Mouse (Mus musculus) liver, adult 2 months (tissue): ENCODE results near the gene Kbtbd8. TPM values are rescaled to one million over a fixed set of nuclear protein-coding genes. Genes with fewer than 3 reads are reported as not detected.

Experiments used
- DNase-seq: peaks from one replicate; pipeline ENCODE4 v3.0.0-alpha.2; 2011; ENCODE audit warnings: low read depth, low spot score; ENCODE audit errors: extremely low read depth
- H3K27ac ChIP-seq: fragments of 200-500 bp; replicated peaks from 2 replicates; pipeline ENCODE4 v1.5.1; 2012; ENCODE audit warnings: low read depth, mild to moderate bottlenecking, control low read depth, inconsistent platforms, low read length; ENCODE audit not compliant: insufficient read depth
- H3K27me3 ChIP-seq: fragments of 200-500 bp; 2 replicates; pipeline ENCODE4 v1.6.1; 2012; ENCODE audit warnings: mild to moderate bottlenecking, moderate library complexity, low read length, inconsistent platforms; ENCODE audit not compliant: control insufficient read depth, insufficient read depth
- H3K36me3 ChIP-seq: fragments of 200-500 bp; 2 replicates; pipeline ENCODE4 v1.6.1; 2012; ENCODE audit warnings: low read length, inconsistent platforms; ENCODE audit not compliant: control insufficient read depth, insufficient read depth
- H3K4me1 ChIP-seq: fragments of 200-500 bp; 2 replicates; pipeline ENCODE4 v1.6.1; 2011; ENCODE audit warnings: low read length; ENCODE audit not compliant: control insufficient read depth, insufficient read depth
- H3K4me3 ChIP-seq: fragments of 200-500 bp; 2 replicates; pipeline ENCODE4 v1.5.1; 2011; ENCODE audit warnings: low read depth, mild to moderate bottlenecking, control low read depth, low read length, moderate library complexity; ENCODE audit not compliant: insufficient read depth
- H3K79me2 ChIP-seq: fragments of 200-500 bp; 2 replicates; pipeline ENCODE4 v1.6.1; 2012; ENCODE audit warnings: inconsistent platforms, mild to moderate bottlenecking, low read length, moderate library complexity; ENCODE audit not compliant: control insufficient read depth, insufficient read depth
- H3K9ac ChIP-seq: fragments of 200-500 bp; 2 replicates; pipeline ENCODE4 v1.6.1; 2012; ENCODE audit warnings: low read depth, mild to moderate bottlenecking, control low read depth, inconsistent platforms, low read length
- CTCF ChIP-seq: fragments of 200-500 bp; IDR thresholded peaks from 2 replicates; pipeline ENCODE4 v1.5.1; 2011; ENCODE audit warnings: low read depth, low read length, control low read depth
- POLR2A ChIP-seq: fragments of 200-500 bp; IDR thresholded peaks from 2 replicates; pipeline ENCODE4 v1.6.1; 2011; ENCODE audit warnings: low read length, control low read depth; ENCODE audit not compliant: insufficient read depth; ENCODE audit errors: extremely low read depth
- WGBS: fragments of 180-500 bp; shearing (Covaris S2); methylation state at CpG from one replicate; pipeline ENCODE4 v1.1.7; 2018; 5-methylcytosine and 5-hydroxymethylcytosine counted together
- polyA plus RNA-seq: library from polyadenylated mRNA; depleted of rRNA; stranded (reverse); fragments of >200 nt; gene quantifications from 2 replicates; pipeline ENCODE4 v1.2.3, GENCODE M21; 2012
- total RNA-seq: library from RNA; depleted of rRNA; stranded (reverse); fragments of >200 nt; gene quantifications from 2 replicates; pipeline ENCODE4 v1.2.3, GENCODE M21; 2014

Gene Kbtbd8
- total and polyA plus RNA-seq, 2 experiments = 0.22 to 0.83 TPM

- 17% methylated on average over 21 of the region's 21 CpGs for WGBS
Measured at GRCm38 (mm10) chr6:95098366-95099109, 18.5 kb upstream of the Kbtbd8 start.

GRCm38 (mm10) chr6:95103706-95104105 is 13.3 kb upstream of the Kbtbd8 start:
- Histone ChIP-seq H3K9ac (no peak overlapping the region), H3K36me3 (no peaks in the 10 kb centered on the region), H3K4me3 (no peak overlapping the region), H3K79me2 (no peaks in the 10 kb centered on the region), H3K4me1 (no peaks in the 10 kb centered on the region), H3K27me3 (no peaks in the 10 kb centered on the region), H3K27ac (no peak overlapping the region)
- TF ChIP-seq CTCF (no peak), POLR2A (no peak)
- 74% methylated on average over 3 of the region's 3 CpGs for WGBS
- no peak for DNase-seq

More at GRCm38 (mm10) chr6:95098366-95099109, 18.5 kb upstream of the Kbtbd8 start:
- Histone ChIP-seq H3K4me1 (no peaks in the 10 kb centered on the region), H3K9ac (no peak overlapping the region), H3K79me2 (no peaks in the 10 kb centered on the region), H3K36me3 (no peaks in the 10 kb centered on the region), H3K4me3 (no peak overlapping the region), H3K27ac (no peak overlapping the region), H3K27me3 (no peaks in the 10 kb centered on the region)
- peak; percentile 50 for DNase-seq
- TF ChIP-seq CTCF (peak; percentile 98), POLR2A (no peak)

- no peak overlapping the region for H3K9ac ChIP-seq
- H3K4me1 ChIP-seq = no peaks in the 10 kb centered on the region
- no peaks in the 10 kb centered on the region for H3K79me2 ChIP-seq
- no peak overlapping the region for H3K27ac ChIP-seq
- H3K4me3 ChIP-seq = no peak overlapping the region
- TF ChIP-seq POLR2A (no peak), CTCF (no peak; the same call in 1 of the 2 replicates)
- no peaks in the 10 kb centered on the region for H3K36me3 ChIP-seq
- H3K27me3 ChIP-seq = no peaks in the 10 kb centered on the region
- no peak for DNase-seq
Measured at GRCm38 (mm10) chr6:95108437-95108836, 8.6 kb upstream of the Kbtbd8 start.

GRCm38 (mm10) chr6:95109691-95110450 is 7.2 kb upstream of the Kbtbd8 start:
- H3K4me3 ChIP-seq = no peak overlapping the region
- no peak for DNase-seq
- H3K36me3 ChIP-seq = no peaks in the 10 kb centered on the region
- H3K27me3 ChIP-seq = no peaks in the 10 kb centered on the region
- 93% methylated on average over 6 of the region's 6 CpGs for WGBS
- H3K4me1 ChIP-seq = no peaks in the 10 kb centered on the region
- no peak overlapping the region for H3K9ac ChIP-seq
- TF ChIP-seq POLR2A (no peak), CTCF (no peak)
- no peaks in the 10 kb centered on the region for H3K79me2 ChIP-seq
- no peak overlapping the region for H3K27ac ChIP-seq

GRCm38 (mm10) chr6:95112015-95112414 is 5.0 kb upstream of the Kbtbd8 start:
- Histone ChIP-seq H3K9ac (no peak overlapping the region), H3K27me3 (no peaks in the 10 kb centered on the region), H3K27ac (no peak overlapping the region), H3K4me1 (peaks cover 2% of the 10 kb centered on the region; the same call in 1 of the 2 replicates), H3K79me2 (no peaks in the 10 kb centered on the region), H3K4me3 (no peak overlapping the region), H3K36me3 (no peaks in the 10 kb centered on the region)
- WGBS = 77% methylated on average over 5 of the region's 5 CpGs
- DNase-seq = no peak
- TF ChIP-seq CTCF (no peak), POLR2A (no peak)
